Mouse (Mus musculus): ENCODE measurements around the gene Pxylp1.

GRCm38 (mm10) chr9:96829682-96830081, 62.8 kb downstream of the Pxylp1 start:
- peak; percentile 15; the same call in 1 of the 2 replicates for TF ChIP-seq CTCF (IDR thresholded peaks at IDR 0.05; ENCODE audit: borderline replicate concordance, extremely low read depth, insufficient read depth, insufficient read length)
- no peak for TF ChIP-seq POLR2A (IDR thresholded peaks at IDR 0.05; ENCODE audit: borderline replicate concordance, extremely low read depth, insufficient read depth, insufficient read length, poor library complexity, severe bottlenecking)

Data from brain, embryonic 14.5 days (tissue).